Mouse (Mus musculus) MEL (cell line): ENCODE results near the gene 4930442H23Rik.

Experiments
- ETS1 ChIP-seq: IDR thresholded peaks from 2 replicates; pipeline ENCODE4 v1.6.1; 2012; ENCODE audit warnings: low read depth, mild to moderate bottlenecking, inconsistent platforms, low read length, improper control_type of control experiment, moderate library complexity
- GABPA ChIP-seq: IDR thresholded peaks from 2 replicates; pipeline ENCODE4 v1.6.1; 2012; ENCODE audit warnings: low read depth, mild to moderate bottlenecking, inconsistent platforms, low read length, improper control_type of control experiment, moderate library complexity
- GATA1 ChIP-seq: IDR thresholded peaks from 2 replicates; pipeline ENCODE4 v1.6.1; 2011; ENCODE audit warnings: low read depth, low read length, improper control_type of control experiment
- POLR2A ChIP-seq, 2 experiments: IDR thresholded peaks; 2 replicates each; pipeline ENCODE4 v1.6.1; 2011 to 2012; ENCODE audit warnings: low read length in 2 of 2, mild to moderate bottlenecking in 2 of 2, control low read depth in 1 of 2, improper control_type of control experiment in 1 of 2, low read depth in 1 of 2, moderate library complexity in 1 of 2; ENCODE audit not compliant: control insufficient read depth in 1 of 2, insufficient read depth in 1 of 2, poor library complexity in 1 of 2
- RAD21 ChIP-seq: IDR thresholded peaks from 2 replicates; pipeline ENCODE4 v1.6.1; 2011; ENCODE audit warnings: mild to moderate bottlenecking, low read depth, low read length, improper control_type of control experiment
- SMC3 ChIP-seq: IDR thresholded peaks from 2 replicates; pipeline ENCODE4 v1.6.1; 2011; ENCODE audit warnings: low read depth, low read length, improper control_type of control experiment
- TAL1 ChIP-seq: IDR thresholded peaks from 2 replicates; pipeline ENCODE4 v1.6.1; 2012; ENCODE audit warnings: mild to moderate bottlenecking, inconsistent platforms, low read length, moderate library complexity, mixed read lengths

- no peak for TF ChIP-seq GATA1
- TF ChIP-seq TAL1 = no peak
- TF ChIP-seq SMC3 = no peak
- no peak for TF ChIP-seq POLR2A (IDR thresholded peaks at IDR 0.05; ENCODE audit: control insufficient read depth in 1 of 2, insufficient read depth in 1 of 2, low read depth in 1 of 2, low read length in 2 of 2, poor library complexity in 1 of 2)
- TF ChIP-seq ETS1 = peak; percentile 22; the same call in 1 of the 2 replicates
- no peak for TF ChIP-seq GABPA
- no peak for TF ChIP-seq RAD21
These were observed 15.6 kb downstream of the 4930442H23Rik start for GRCm38 (mm10) chr10:81168087-81168431.
